Mouse (Mus musculus): ENCODE results near the gene Gm1979. TPM values are rescaled to one million over a fixed set of nuclear protein-coding genes. Genes with fewer than 3 reads are reported as not detected.
"Not testable (repeated sequence)": the region's sequence is repeated elsewhere in the genome, so short reads cannot be mapped to it uniquely, and the experiment has no call there.

Gm1979 gene
- 0.13 and 0.23 TPM in 2 replicates for polyA plus RNA-seq (2014; fragmentation: Nextera tagmentation; extraction: Ambion mirVana)

GRCm38 (mm10) chr5:26004698-26005097 lies at the start of gene Gm1979:
Gene Gm1979 (minus strand): TSS chr5:26004798.
- H3K9me3 ChIP-seq (ENCODE audit: control insufficient read depth, low read depth, low read length); H3K27ac ChIP-seq (ENCODE audit: low read length); H3K4me2 ChIP-seq (replicated peaks; ENCODE audit: low read depth, low read length); H3K36me3 ChIP-seq (ENCODE audit: control insufficient read depth, insufficient read depth, low read length); ATAC-seq (ENCODE audit: insufficient number of reproducible peaks, insufficient read depth, low FRiP score, low read depth); H3K4me3 ChIP-seq (ENCODE audit: low read depth, low read length); H3K27me3 ChIP-seq (ENCODE audit: control insufficient read depth, insufficient read depth, low read length); H3K4me1 ChIP-seq (ENCODE audit: control insufficient read depth, insufficient read depth, low read length); H3K9ac ChIP-seq (replicated peaks; ENCODE audit: low read depth, low read length): not testable (repeated sequence)
- 82% methylated on average over 1 of the region's 2 CpGs for WGBS

GRCm38 (mm10) chr5:26039458-26039857 lies 34.9 kb upstream of the Gm1979 start, which contains the start of gene Speer4a:
Gene Speer4a (minus strand): TSS chr5:26039558.
- H3K9ac ChIP-seq (replicated peaks; ENCODE audit: low read depth, low read length); H3K4me1 ChIP-seq (ENCODE audit: control insufficient read depth, insufficient read depth, low read length); ATAC-seq (ENCODE audit: insufficient number of reproducible peaks, insufficient read depth, low FRiP score, low read depth); H3K27ac ChIP-seq (ENCODE audit: low read length); H3K4me3 ChIP-seq (ENCODE audit: low read depth, low read length); H3K9me3 ChIP-seq (ENCODE audit: control insufficient read depth, low read depth, low read length); H3K36me3 ChIP-seq (ENCODE audit: control insufficient read depth, insufficient read depth, low read length); H3K27me3 ChIP-seq (ENCODE audit: control insufficient read depth, insufficient read depth, low read length); H3K4me2 ChIP-seq (replicated peaks; ENCODE audit: low read depth, low read length): not testable (repeated sequence)
- 85% methylated on average over 2 of the region's 2 CpGs for WGBS

GRCm38 (mm10) chr5:26022816-26023215 lies 18.2 kb upstream of the Gm1979 start, which contains the start of gene Gm5862:
Gene Gm5862 (minus strand): TSS chr5:26022916.
- H3K9me3 ChIP-seq (ENCODE audit: control insufficient read depth, low read depth, low read length); H3K4me2 ChIP-seq (replicated peaks; ENCODE audit: low read depth, low read length); H3K9ac ChIP-seq (replicated peaks; ENCODE audit: low read depth, low read length); H3K27me3 ChIP-seq (ENCODE audit: control insufficient read depth, insufficient read depth, low read length); H3K27ac ChIP-seq (ENCODE audit: low read length); H3K4me3 ChIP-seq (ENCODE audit: low read depth, low read length); H3K36me3 ChIP-seq (ENCODE audit: control insufficient read depth, insufficient read depth, low read length); ATAC-seq (ENCODE audit: insufficient number of reproducible peaks, insufficient read depth, low FRiP score, low read depth); H3K4me1 ChIP-seq (ENCODE audit: control insufficient read depth, insufficient read depth, low read length): not testable (repeated sequence)
- no CpG with 5 or more reads among the region's 3 CpGs for WGBS

GRCm38 (mm10) chr5:26007697-26008096 lies 3.1 kb upstream of the Gm1979 start:
- ATAC-seq (ENCODE audit: insufficient number of reproducible peaks, insufficient read depth, low FRiP score, low read depth): peak; percentile 23; the same call in 1 of the 2 replicates
- H3K27me3 ChIP-seq (ENCODE audit: control insufficient read depth, insufficient read depth, low read length); H3K9me3 ChIP-seq (ENCODE audit: control insufficient read depth, low read depth, low read length); H3K4me1 ChIP-seq (ENCODE audit: control insufficient read depth, insufficient read depth, low read length); H3K4me2 ChIP-seq (replicated peaks; ENCODE audit: low read depth, low read length); H3K36me3 ChIP-seq (ENCODE audit: control insufficient read depth, insufficient read depth, low read length); H3K9ac ChIP-seq (replicated peaks; ENCODE audit: low read depth, low read length); H3K27ac ChIP-seq (ENCODE audit: low read length); H3K4me3 ChIP-seq (ENCODE audit: low read depth, low read length): not testable (repeated sequence)
- WGBS: 67% methylated on average over 6 of the region's 7 CpGs

- H3K9ac ChIP-seq (replicated peaks; ENCODE audit: low read depth, low read length); H3K4me1 ChIP-seq (ENCODE audit: control insufficient read depth, insufficient read depth, low read length); H3K27me3 ChIP-seq (ENCODE audit: control insufficient read depth, insufficient read depth, low read length); H3K36me3 ChIP-seq (ENCODE audit: control insufficient read depth, insufficient read depth, low read length); H3K27ac ChIP-seq (ENCODE audit: low read length); H3K9me3 ChIP-seq (ENCODE audit: control insufficient read depth, low read depth, low read length): not testable (repeated sequence)
- peak; percentile 71 for ATAC-seq (ENCODE audit: insufficient number of reproducible peaks, insufficient read depth, low FRiP score, low read depth)
- 15% methylated on average over 44 of the region's 45 CpGs for WGBS
- peak overlapping the region; percentile 5 for H3K4me3 ChIP-seq (ENCODE audit: low read depth, low read length)
- H3K4me2 ChIP-seq (replicated peaks; ENCODE audit: low read depth, low read length): peak overlapping the region; percentile 35
These were observed 2.5 kb upstream of the Gm1979 start for GRCm38 (mm10) chr5:26006937-26007695.

DNA sequence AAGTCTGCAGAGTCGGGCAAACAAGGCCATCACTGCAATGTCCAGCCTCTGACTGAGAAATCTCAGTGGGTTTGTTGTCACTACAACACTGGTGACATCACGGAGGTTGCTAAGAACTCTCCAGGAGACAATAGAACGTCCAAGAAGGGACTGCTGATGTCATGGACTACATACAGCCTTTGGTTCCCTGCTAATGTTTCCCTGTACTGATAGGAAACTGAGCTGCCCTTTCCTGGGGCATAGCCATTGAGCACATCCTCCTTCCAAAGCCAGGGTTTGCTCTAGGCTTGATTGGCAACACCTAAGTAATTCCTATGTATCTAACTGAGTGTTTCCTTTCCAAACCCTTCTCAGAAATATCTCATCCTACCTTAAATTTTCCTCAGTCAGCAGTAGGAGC lies 16.0 kb downstream of the Gm1979 start, which contains the start of gene Gm21698:
TSS of gene Gm21698 (minus strand) at position 101 of the 400 bp plus-strand sequence.
- not testable (repeated sequence) for H3K9ac ChIP-seq (replicated peaks; ENCODE audit: low read depth, low read length); H3K4me1 ChIP-seq (ENCODE audit: control insufficient read depth, insufficient read depth, low read length); H3K4me2 ChIP-seq (replicated peaks; ENCODE audit: low read depth, low read length); H3K4me3 ChIP-seq (ENCODE audit: low read depth, low read length); H3K9me3 ChIP-seq (ENCODE audit: control insufficient read depth, low read depth, low read length); H3K36me3 ChIP-seq (ENCODE audit: control insufficient read depth, insufficient read depth, low read length); ATAC-seq (ENCODE audit: insufficient number of reproducible peaks, insufficient read depth, low FRiP score, low read depth); H3K27ac ChIP-seq (ENCODE audit: low read length); H3K27me3 ChIP-seq (ENCODE audit: control insufficient read depth, insufficient read depth, low read length)
- no CpG with 5 or more reads among the region's 3 CpGs for WGBS

DNA sequence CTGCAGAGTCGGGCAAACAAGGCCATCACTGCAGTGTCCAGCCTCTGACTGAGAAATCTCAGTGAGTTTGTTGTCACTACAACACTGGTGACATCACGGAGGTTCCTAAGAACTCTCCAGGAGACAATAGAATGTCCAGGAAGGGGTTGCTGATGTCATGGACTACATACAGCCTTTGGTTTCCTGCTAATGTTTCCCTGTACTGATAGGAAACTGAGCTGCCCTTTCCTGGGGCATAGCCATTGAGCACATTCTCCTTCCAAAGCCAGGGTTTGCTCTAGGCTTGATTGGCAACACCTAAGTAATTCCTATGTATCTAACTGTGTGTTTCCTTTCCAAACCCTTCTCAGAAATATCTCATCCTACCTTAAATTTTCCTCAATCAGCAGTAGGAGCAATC lies 32.0 kb downstream of the Gm1979 start, which contains the start of gene Gm21680:
TSS of gene Gm21680 (minus strand) at position 101 of the 400 bp plus-strand sequence.
- H3K27ac ChIP-seq (ENCODE audit: low read length); ATAC-seq (ENCODE audit: insufficient number of reproducible peaks, insufficient read depth, low FRiP score, low read depth); H3K36me3 ChIP-seq (ENCODE audit: control insufficient read depth, insufficient read depth, low read length); H3K9ac ChIP-seq (replicated peaks; ENCODE audit: low read depth, low read length); H3K27me3 ChIP-seq (ENCODE audit: control insufficient read depth, insufficient read depth, low read length); H3K9me3 ChIP-seq (ENCODE audit: control insufficient read depth, low read depth, low read length); H3K4me1 ChIP-seq (ENCODE audit: control insufficient read depth, insufficient read depth, low read length); H3K4me3 ChIP-seq (ENCODE audit: low read depth, low read length); H3K4me2 ChIP-seq (replicated peaks; ENCODE audit: low read depth, low read length): not testable (repeated sequence)
- WGBS: no CpG with 5 or more reads among the region's 2 CpGs

GRCm38 (mm10) chr5:25957050-25957449 lies 47.5 kb downstream of the Gm1979 start:
- 50% methylated on average over 16 of the region's 17 CpGs for WGBS
- H3K36me3 ChIP-seq (ENCODE audit: control insufficient read depth, insufficient read depth, low read length); H3K27ac ChIP-seq (ENCODE audit: low read length); H3K27me3 ChIP-seq (ENCODE audit: control insufficient read depth, insufficient read depth, low read length); H3K9me3 ChIP-seq (ENCODE audit: control insufficient read depth, low read depth, low read length); H3K9ac ChIP-seq (replicated peaks; ENCODE audit: low read depth, low read length); H3K4me1 ChIP-seq (ENCODE audit: control insufficient read depth, insufficient read depth, low read length); ATAC-seq (ENCODE audit: insufficient number of reproducible peaks, insufficient read depth, low FRiP score, low read depth); H3K4me3 ChIP-seq (ENCODE audit: low read depth, low read length): not testable (repeated sequence)
- peak overlapping the region; percentile 26 for H3K4me2 ChIP-seq (replicated peaks; ENCODE audit: low read depth, low read length)
